Mouse (Mus musculus): ENCODE data around the gene Wdr49.

DNA sequence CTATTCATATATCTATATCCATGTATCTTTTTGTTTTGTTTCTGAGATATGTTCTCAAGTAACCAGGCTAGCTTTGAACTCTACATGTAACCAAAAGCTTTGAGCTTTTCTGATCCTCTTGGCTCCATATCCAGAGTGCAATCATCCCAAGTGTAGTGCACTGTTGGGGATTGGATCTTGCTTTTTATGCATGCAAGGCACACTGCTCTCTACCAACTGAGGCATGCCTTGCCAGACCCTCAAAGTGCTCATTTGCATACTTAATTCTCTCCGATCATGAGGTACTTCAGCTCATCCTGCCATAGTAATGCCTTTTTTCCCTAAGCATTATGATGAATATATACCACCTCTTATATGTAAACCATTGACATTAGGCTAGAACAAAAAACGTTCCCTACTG lies 39.4 kb upstream of the Wdr49 start:
- TF ChIP-seq CTCF (IDR thresholded peaks at IDR 0.05) (no peak), EP300 (IDR thresholded peaks at IDR 0.05) (no peak)

All from lung, postnatal 0 days (tissue).